ENCODE assay signal across 27 mouse cellular contexts in the genomic region with DNA sequence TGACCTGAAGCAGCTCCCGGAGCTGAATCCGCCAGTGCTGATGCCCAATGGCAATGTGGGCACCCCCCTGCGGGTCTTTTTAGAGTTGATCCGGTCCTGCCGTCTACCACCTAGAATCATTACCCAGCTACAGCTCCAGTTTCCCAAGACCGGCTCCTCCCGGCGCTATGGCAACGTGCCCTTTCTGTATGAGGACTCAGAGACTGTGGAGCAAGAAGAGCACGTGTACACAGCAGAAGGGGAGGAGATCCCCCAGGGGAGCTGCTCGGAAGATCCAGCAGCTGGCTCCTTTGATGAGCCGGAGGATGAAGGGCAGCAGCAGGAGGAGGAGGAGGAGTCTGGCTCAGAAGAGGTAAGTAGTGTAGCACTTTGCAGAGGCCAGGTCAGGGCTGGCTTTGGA. TPM values are rescaled to one million over a fixed set of nuclear protein-coding genes. Genes with fewer than 3 reads are reported as not detected.
DNase-seq lines count a peak whose midpoint lies in the region; ATAC-seq and TF ChIP-seq lines count a peak whose summit lies in the region.
"Had no signal": no experiment of that assay in that cellular context is flagged by ENCODE, and none has a peak within 500 bp of the region (broad histone marks: within the 10 kb centered on the region; RNA-seq: fewer than 3 reads in every experiment).

No protein-coding gene starts in this region.

- TF ChIP-seq CTCF in liver, postnatal 0 days (IDR thresholded peaks at IDR 0.05; ENCODE audit: low read depth): no peak

- 0 out of 2 replicates have a peak overlapping the region, but pooled peaks have one; percentile 4 for H3K9ac ChIP-seq in midbrain, embryonic 15.5 days
- H3K9ac ChIP-seq in forebrain, embryonic 16.5 days (replicated peaks; ENCODE audit: low read depth, low read length): no peak overlapping the region
- no peak overlapping the region for H3K9ac ChIP-seq in liver, postnatal 0 days (replicated peaks)
- H3K9ac ChIP-seq: heart, embryonic 12.5 days; heart, embryonic 15.5 days; hindbrain, embryonic 13.5 days had no signal

- DNase-seq in heart, adult 11 months: peak; percentile 87
- no peak for DNase-seq in heart, embryonic 10.5 days (ENCODE audit: low spot score)
- DNase-seq in midbrain, embryonic 10.5 days (ENCODE audit: low spot score): no peak
- DNase-seq in MN1 (ENCODE audit: low spot score): peak; percentile 80
- DNase-seq in liver, postnatal 0 days: no peak
- DNase-seq: adrenal gland, postnatal 10 days; B cell, adult 2 months; cerebellum, adult 11 months; cerebellum, adult 2 months; cerebellum, adult 9-11 months; cerebellum, postnatal 25 days; gastrocnemius, postnatal 36 days; heart, postnatal 10 days; heart, postnatal 36 days; kidney, adult 2 months had no signal

- H3K4me1 ChIP-seq in heart, embryonic 10.5 days: peaks cover 12% of the 10 kb centered on the region
- peaks cover 8% of the 10 kb centered on the region for H3K4me1 ChIP-seq in midbrain, embryonic 15.5 days
- peaks cover 18% of the 10 kb centered on the region for H3K4me1 ChIP-seq in midbrain, embryonic 10.5 days
- peaks cover 10% of the 10 kb centered on the region for H3K4me1 ChIP-seq in forebrain, embryonic 16.5 days (replicated peaks; ENCODE audit: control insufficient read depth, insufficient read depth, low read length)
- H3K4me1 ChIP-seq in liver, postnatal 0 days (ENCODE audit: insufficient read depth): peaks cover 11% of the 10 kb centered on the region

- no peaks in the 10 kb centered on the region for H3K27me3 ChIP-seq in heart, embryonic 10.5 days (ENCODE audit: insufficient read depth, poor library complexity, severe bottlenecking)
- H3K27me3 ChIP-seq in midbrain, embryonic 15.5 days (replicated peaks): no peaks in the 10 kb centered on the region
- no peaks in the 10 kb centered on the region for H3K27me3 ChIP-seq in midbrain, embryonic 10.5 days (ENCODE audit: low read depth, poor library complexity, severe bottlenecking)
- H3K27me3 ChIP-seq in forebrain, embryonic 16.5 days (replicated peaks; ENCODE audit: control insufficient read depth, insufficient read depth, low read length): no peaks in the 10 kb centered on the region
- H3K27me3 ChIP-seq in liver, postnatal 0 days (ENCODE audit: insufficient read depth, low read length): no peaks in the 10 kb centered on the region
- H3K27me3 ChIP-seq: CH12.LX; heart, embryonic 12.5 days; heart, embryonic 15.5 days; hindbrain, embryonic 13.5 days had no signal

- WGBS in heart, embryonic 10.5 days: 81% methylated on average over 12 of the region's 12 CpGs
- 67% methylated on average over 12 of the region's 12 CpGs for WGBS in midbrain, embryonic 15.5 days
- 78% methylated on average over 12 of the region's 12 CpGs for WGBS in midbrain, embryonic 10.5 days
- 72% methylated on average over 12 of the region's 12 CpGs for WGBS in forebrain, embryonic 16.5 days
- 81% methylated on average over 12 of the region's 12 CpGs for WGBS in liver, postnatal 0 days (ENCODE audit: insufficient replicate concordance)

- H3K4me3 ChIP-seq in heart, embryonic 10.5 days: no peak overlapping the region
- H3K4me3 ChIP-seq in midbrain, embryonic 15.5 days: no peak overlapping the region
- no peak overlapping the region for H3K4me3 ChIP-seq in midbrain, embryonic 10.5 days
- no peak overlapping the region for H3K4me3 ChIP-seq in forebrain, embryonic 16.5 days (replicated peaks; ENCODE audit: low read length)
- H3K4me3 ChIP-seq in liver, postnatal 0 days (ENCODE audit: low read depth, low read length): no peak overlapping the region
- H3K4me3 ChIP-seq: heart, embryonic 12.5 days; heart, embryonic 15.5 days; hindbrain, embryonic 10.5 days; hindbrain, embryonic 13.5 days had no signal

- TF ChIP-seq EP300 in liver, postnatal 0 days (IDR thresholded peaks at IDR 0.05; ENCODE audit: low read depth): no peak

- H3K4me2 ChIP-seq in midbrain, embryonic 15.5 days: no peak overlapping the region
- H3K4me2 ChIP-seq in forebrain, embryonic 16.5 days (ENCODE audit: low read length): no peak overlapping the region
- no peak overlapping the region for H3K4me2 ChIP-seq in liver, postnatal 0 days (ENCODE audit: low read depth, low read length)
- H3K4me2 ChIP-seq: heart, embryonic 12.5 days; heart, embryonic 15.5 days; hindbrain, embryonic 13.5 days had no signal

- no peak overlapping the region for H3K27ac ChIP-seq in heart, embryonic 10.5 days
- no peak overlapping the region for H3K27ac ChIP-seq in midbrain, embryonic 15.5 days
- no peak overlapping the region for H3K27ac ChIP-seq in midbrain, embryonic 10.5 days (replicated peaks)
- H3K27ac ChIP-seq in forebrain, embryonic 16.5 days (ENCODE audit: low read length): no peak overlapping the region
- no peak overlapping the region for H3K27ac ChIP-seq in liver, postnatal 0 days (ENCODE audit: low read depth)
- H3K27ac ChIP-seq: heart, embryonic 15.5 days; hindbrain, embryonic 10.5 days; hindbrain, embryonic 13.5 days had no signal

- H3K9me3 ChIP-seq in heart, embryonic 10.5 days: no peaks in the 10 kb centered on the region
- H3K9me3 ChIP-seq in midbrain, embryonic 15.5 days: no peaks in the 10 kb centered on the region
- no peaks in the 10 kb centered on the region for H3K9me3 ChIP-seq in midbrain, embryonic 10.5 days (replicated peaks)
- no peaks in the 10 kb centered on the region for H3K9me3 ChIP-seq in forebrain, embryonic 16.5 days (ENCODE audit: control insufficient read depth, low read length)
- H3K9me3 ChIP-seq in liver, postnatal 0 days (ENCODE audit: low read length): no peaks in the 10 kb centered on the region
- H3K9me3 ChIP-seq: G1E; heart, embryonic 12.5 days; heart, embryonic 15.5 days; hindbrain, embryonic 10.5 days; hindbrain, embryonic 13.5 days had no signal

- no peak for ATAC-seq in midbrain, embryonic 15.5 days (replicated peaks)
- ATAC-seq in forebrain, embryonic 16.5 days: no peak
- no peak for ATAC-seq in liver, postnatal 0 days
- ATAC-seq: forebrain, embryonic 14.5 days; hindbrain, embryonic 16.5 days; intestine, postnatal 0 days had no signal

- H3K36me3 ChIP-seq in heart, embryonic 10.5 days: peaks cover 47% of the 10 kb centered on the region
- H3K36me3 ChIP-seq in midbrain, embryonic 15.5 days (replicated peaks): peaks cover 30% of the 10 kb centered on the region
- H3K36me3 ChIP-seq in midbrain, embryonic 10.5 days: peaks cover 53% of the 10 kb centered on the region
- no peaks in the 10 kb centered on the region; the same call in 1 of the 2 replicates for H3K36me3 ChIP-seq in forebrain, embryonic 16.5 days (ENCODE audit: control insufficient read depth, insufficient read depth)
- peaks cover 32% of the 10 kb centered on the region for H3K36me3 ChIP-seq in liver, postnatal 0 days (replicated peaks; ENCODE audit: insufficient read depth, low read length)

RNA-seq across cellular contexts. Expression of gene Gpatch3, which starts 3.4 kb away (rescaled TPM):
- 7.1 and 9.6 TPM in 2 replicates for polyA plus RNA-seq in heart, embryonic 10.5 days (2016; fragmentation: Nextera tagmentation; extraction: Ambion mirVana)
- 8.1 and 9.1 TPM in 2 replicates for polyA plus RNA-seq in midbrain, embryonic 15.5 days (2015; fragmentation: Nextera tagmentation; extraction: Ambion mirVana)
- polyA plus RNA-seq in midbrain, embryonic 10.5 days (2016; fragmentation: Nextera tagmentation; extraction: Ambion mirVana): 8.9 and 10.9 TPM in 2 replicates
- 5.3 and 7.0 TPM in 2 replicates for polyA plus RNA-seq in forebrain, embryonic 16.5 days (2015; fragmentation: Nextera tagmentation; extraction: Ambion mirVana)
- polyA plus RNA-seq in liver, postnatal 0 days (2015; fragmentation: Nextera tagmentation; extraction: Ambion mirVana): 4.5 and 5.3 TPM in 2 replicates

RNA-seq across cellular contexts. Expression of gene Gpn2, which starts 6.2 kb away (rescaled TPM):
- 18.2 and 22.1 TPM in 2 replicates for polyA plus RNA-seq in heart, embryonic 10.5 days (2016; fragmentation: Nextera tagmentation; extraction: Ambion mirVana)
- polyA plus RNA-seq in midbrain, embryonic 15.5 days (2015; fragmentation: Nextera tagmentation; extraction: Ambion mirVana): 18.2 and 21.2 TPM in 2 replicates
- polyA plus RNA-seq in midbrain, embryonic 10.5 days (2016; fragmentation: Nextera tagmentation; extraction: Ambion mirVana): 27.9 and 28.7 TPM in 2 replicates
- 21.4 and 22.9 TPM in 2 replicates for polyA plus RNA-seq in forebrain, embryonic 16.5 days (2015; fragmentation: Nextera tagmentation; extraction: Ambion mirVana)
- 10.2 and 10.9 TPM in 2 replicates for polyA plus RNA-seq in liver, postnatal 0 days (2015; fragmentation: Nextera tagmentation; extraction: Ambion mirVana)

RNA-seq across cellular contexts. Expression of gene Sfn, which starts 24.0 kb away (rescaled TPM):
- 4.3 and 12.9 TPM in 2 replicates for polyA plus RNA-seq in heart, embryonic 10.5 days (2016; fragmentation: Nextera tagmentation; extraction: Ambion mirVana)
- 1.2 and 3.4 TPM in 2 replicates for polyA plus RNA-seq in midbrain, embryonic 15.5 days (2015; fragmentation: Nextera tagmentation; extraction: Ambion mirVana)
- polyA plus RNA-seq in midbrain, embryonic 10.5 days (2016; fragmentation: Nextera tagmentation; extraction: Ambion mirVana): 7.8 and 9.9 TPM in 2 replicates
- polyA plus RNA-seq in forebrain, embryonic 16.5 days (2015; fragmentation: Nextera tagmentation; extraction: Ambion mirVana): 1.0 and 1.6 TPM in 2 replicates
- 0.40 and 0.59 TPM in 2 replicates for polyA plus RNA-seq in liver, postnatal 0 days (2015; fragmentation: Nextera tagmentation; extraction: Ambion mirVana)

RNA-seq across cellular contexts. Expression of gene Nr0b2, which starts 24.8 kb away (rescaled TPM):
- 4.9 and 8.9 TPM in 2 replicates for polyA plus RNA-seq in heart, embryonic 10.5 days (2016; fragmentation: Nextera tagmentation; extraction: Ambion mirVana)
- 0.15 TPM in 1 of 2 replicates, not detected in the other for polyA plus RNA-seq in midbrain, embryonic 15.5 days (2015; fragmentation: Nextera tagmentation; extraction: Ambion mirVana)
- 0.17 TPM in 1 of 2 replicates, not detected in the other for polyA plus RNA-seq in midbrain, embryonic 10.5 days (2016; fragmentation: Nextera tagmentation; extraction: Ambion mirVana)
- not detected in 2 replicates for polyA plus RNA-seq in forebrain, embryonic 16.5 days (2015; fragmentation: Nextera tagmentation; extraction: Ambion mirVana)
- polyA plus RNA-seq in liver, postnatal 0 days (2015; fragmentation: Nextera tagmentation; extraction: Ambion mirVana): 32.7 and 44.1 TPM in 2 replicates
- polyA plus RNA-seq: embryonic facial prominence, embryonic 14.5 days; forebrain, embryonic 14.5 days; hindbrain, embryonic 13.5 days; hindbrain, embryonic 16.5 days had no signal

RNA-seq across cellular contexts. Expression of gene Nudc, which starts 32.2 kb away (rescaled TPM):
- polyA plus RNA-seq in heart, embryonic 10.5 days (2016; fragmentation: Nextera tagmentation; extraction: Ambion mirVana): 328 and 420 TPM in 2 replicates
- 246 and 255 TPM in 2 replicates for polyA plus RNA-seq in midbrain, embryonic 15.5 days (2015; fragmentation: Nextera tagmentation; extraction: Ambion mirVana)
- polyA plus RNA-seq in midbrain, embryonic 10.5 days (2016; fragmentation: Nextera tagmentation; extraction: Ambion mirVana): 450 and 503 TPM in 2 replicates
- polyA plus RNA-seq in forebrain, embryonic 16.5 days (2015; fragmentation: Nextera tagmentation; extraction: Ambion mirVana): 256 and 259 TPM in 2 replicates
- polyA plus RNA-seq in liver, postnatal 0 days (2015; fragmentation: Nextera tagmentation; extraction: Ambion mirVana): 118 and 129 TPM in 2 replicates

Comparison
In these comparisons a context has a peak if more than half of its experiments do, and no peak if none do; other contexts are left out.
1. DNase-seq: peak in heart, adult 11 months (single experiment) and MN1 (single experiment); none in heart, embryonic 10.5 days (single experiment), midbrain, embryonic 10.5 days (single experiment) and liver, postnatal 0 days (single experiment).